Mouse (Mus musculus) MEL (cell line): Measurements from ENCODE around the gene Cbr1.

Source experiments
- GATA1 ChIP-seq: IDR thresholded peaks from 2 replicates; pipeline ENCODE4 v1.6.1; 2011; ENCODE audit warnings: low read depth, low read length, improper control_type of control experiment
- MAX ChIP-seq: IDR thresholded peaks from 2 replicates; pipeline ENCODE4 v1.6.1; 2011; ENCODE audit warnings: low read length, improper control_type of control experiment
- POLR2A ChIP-seq, 2 experiments: IDR thresholded peaks; 2 replicates each; pipeline ENCODE4 v1.6.1; 2011 to 2012; ENCODE audit warnings: low read length in 2 of 2, mild to moderate bottlenecking in 2 of 2, control low read depth in 1 of 2, improper control_type of control experiment in 1 of 2, low read depth in 1 of 2, moderate library complexity in 1 of 2; ENCODE audit not compliant: control insufficient read depth in 1 of 2, insufficient read depth in 1 of 2, poor library complexity in 1 of 2
- SMC3 ChIP-seq: IDR thresholded peaks from 2 replicates; pipeline ENCODE4 v1.6.1; 2011; ENCODE audit warnings: low read depth, low read length, improper control_type of control experiment
- TAL1 ChIP-seq: IDR thresholded peaks from 2 replicates; pipeline ENCODE4 v1.6.1; 2012; ENCODE audit warnings: mild to moderate bottlenecking, inconsistent platforms, low read length, moderate library complexity, mixed read lengths

GRCm38 (mm10) chr16:93574521-93575191 lies 31.0 kb upstream of the Cbr1 start:
- TF ChIP-seq GATA1 (no peak), POLR2A (IDR thresholded peaks at IDR 0.05; ENCODE audit: control insufficient read depth in 1 of 2, insufficient read depth in 1 of 2, low read depth in 1 of 2, low read length in 2 of 2, poor library complexity in 1 of 2) (no peak), SMC3 (no peak), MAX (no peak), TAL1 (no peak)
